Mouse (Mus musculus): ENCODE measurements around the gene Tectb.

- TF ChIP-seq POLR2A (IDR thresholded peaks at IDR 0.05; ENCODE audit: low read depth, low read length), result no peak
- TF ChIP-seq CTCF (IDR thresholded peaks at IDR 0.05; ENCODE audit: extremely low read depth, insufficient read length, insufficient replicate concordance, low read depth, low read length), result no peak
Measured at GRCm38 (mm10) chr19:55184442-55184841, 3.9 kb downstream of the Tectb start.

Measured in small intestine, adult 2 months (tissue).